Mouse (Mus musculus): Measurements from ENCODE around the gene Cactin. TPM values are rescaled to one million over a fixed set of nuclear protein-coding genes. Genes with fewer than 3 reads are reported as not detected.

The Cactin gene
- polyA plus RNA-seq, 1 experiment from 2014 or later, result 16.9 TPM

DNA sequence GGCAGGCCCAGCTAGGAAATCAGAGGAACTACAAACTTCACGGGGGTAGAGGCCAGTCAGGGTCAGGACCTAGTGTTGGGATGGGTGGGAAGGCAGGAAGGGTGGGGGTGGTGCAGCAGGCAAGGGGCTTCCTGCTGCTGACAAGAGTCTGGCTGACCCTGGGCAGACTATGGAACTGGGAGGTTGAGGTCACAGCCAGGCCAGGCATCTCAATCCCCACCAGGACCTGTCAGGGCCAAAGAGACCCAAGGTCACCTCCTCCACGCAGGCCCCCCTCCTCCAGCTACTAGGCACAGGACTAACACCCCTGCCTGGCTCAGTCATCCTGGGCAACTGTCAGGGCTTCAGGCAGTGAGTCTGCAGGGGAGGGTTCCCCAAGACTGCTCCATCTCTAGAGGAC, 7.1 kb downstream of the Cactin start:
- Histone ChIP-seq H3K4me1 (ENCODE audit: control insufficient read depth in 2 of 2, insufficient read depth in 2 of 2, low read length in 2 of 2) (peaks cover 37 to 40% of the 10 kb centered on the region in 2 experiments), H3K9ac (ENCODE audit: low read length) (peak overlapping the region; percentile 58), H3K36me3 (ENCODE audit: control insufficient read depth, insufficient read depth, low read length) (peaks cover 44% of the 10 kb centered on the region), H3K9me3 (ENCODE audit: control insufficient read depth, low read length) (no peaks in the 10 kb centered on the region), H3K27ac (replicated peaks in 1 of 2; ENCODE audit: control insufficient read depth in 1 of 2, insufficient read depth in 1 of 2, low read depth in 2 of 2, low read length in 2 of 2) (peak overlapping the region; percentile 93 to 96), H3K4me3 (ENCODE audit: control insufficient read depth in 1 of 2, insufficient read depth in 1 of 2, low read depth in 1 of 2, low read length in 2 of 2) (no peak overlapping the region), H3K27me3 (ENCODE audit: control insufficient read depth, insufficient read depth, low read length) (no peaks in the 10 kb centered on the region), H3K4me2 (ENCODE audit: low read length) (peak overlapping the region; percentile 52)
- 11% methylated on average over 2 of the region's 2 CpGs for WGBS
- no peak for ATAC-seq (ENCODE audit: insufficient number of reproducible peaks, insufficient read depth, low FRiP score, low read depth)

DNA sequence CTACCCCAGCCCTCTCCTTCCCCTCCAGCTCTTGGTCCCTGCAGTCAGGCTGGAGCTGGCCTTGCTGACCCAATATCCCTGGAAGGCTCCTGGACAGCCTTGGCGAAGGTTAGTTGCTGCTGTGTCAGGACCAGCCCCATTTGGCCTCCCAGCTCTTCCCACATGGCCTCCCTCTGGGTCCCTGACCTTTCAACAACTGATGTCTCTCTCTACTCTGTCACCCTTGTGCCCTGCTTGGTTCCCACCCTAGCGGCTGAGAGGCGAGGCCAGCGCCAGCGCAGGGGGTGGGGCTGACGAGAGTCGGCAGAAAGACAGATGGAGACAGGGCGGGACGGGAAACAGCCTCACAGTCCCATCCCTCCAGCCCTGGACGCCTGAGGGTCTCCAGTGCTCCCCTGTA, 7.5 kb downstream of the Cactin start, which contains the start of gene Tbxa2r:
Gene Tbxa2r (plus strand): TSS at position 346 of the 400 bp plus-strand sequence.
- peak within 1 kb of the TSS; percentile 58 for H3K9ac ChIP-seq (ENCODE audit: low read length)
- peaks cover 37 to 40% of the 10 kb centered on the region in 2 experiments for H3K4me1 ChIP-seq (ENCODE audit: control insufficient read depth in 2 of 2, insufficient read depth in 2 of 2, low read length in 2 of 2)
- 1% methylated on average over 10 of the region's 10 CpGs for WGBS
- H3K27me3 ChIP-seq (ENCODE audit: control insufficient read depth, insufficient read depth, low read length), result no peaks in the 10 kb centered on the region
- peak within 1 kb of the TSS; percentile 93 to 96 for H3K27ac ChIP-seq (replicated peaks in 1 of 2; ENCODE audit: control insufficient read depth in 1 of 2, insufficient read depth in 1 of 2, low read depth in 2 of 2, low read length in 2 of 2)
- H3K36me3 ChIP-seq (ENCODE audit: control insufficient read depth, insufficient read depth, low read length), result peaks cover 41% of the 10 kb centered on the region
- no peaks in the 10 kb centered on the region for H3K9me3 ChIP-seq (ENCODE audit: control insufficient read depth, low read length)
- H3K4me3 ChIP-seq (ENCODE audit: control insufficient read depth in 1 of 2, insufficient read depth in 1 of 2, low read depth in 1 of 2, low read length in 2 of 2), result peak within 1 kb of the TSS; percentile 4 to 7; a peak in 3 of 4 replicates
- peak; percentile 32 for ATAC-seq (ENCODE audit: insufficient number of reproducible peaks, insufficient read depth, low FRiP score, low read depth)
- peak within 1 kb of the TSS; percentile 52 for H3K4me2 ChIP-seq (ENCODE audit: low read length)

DNA sequence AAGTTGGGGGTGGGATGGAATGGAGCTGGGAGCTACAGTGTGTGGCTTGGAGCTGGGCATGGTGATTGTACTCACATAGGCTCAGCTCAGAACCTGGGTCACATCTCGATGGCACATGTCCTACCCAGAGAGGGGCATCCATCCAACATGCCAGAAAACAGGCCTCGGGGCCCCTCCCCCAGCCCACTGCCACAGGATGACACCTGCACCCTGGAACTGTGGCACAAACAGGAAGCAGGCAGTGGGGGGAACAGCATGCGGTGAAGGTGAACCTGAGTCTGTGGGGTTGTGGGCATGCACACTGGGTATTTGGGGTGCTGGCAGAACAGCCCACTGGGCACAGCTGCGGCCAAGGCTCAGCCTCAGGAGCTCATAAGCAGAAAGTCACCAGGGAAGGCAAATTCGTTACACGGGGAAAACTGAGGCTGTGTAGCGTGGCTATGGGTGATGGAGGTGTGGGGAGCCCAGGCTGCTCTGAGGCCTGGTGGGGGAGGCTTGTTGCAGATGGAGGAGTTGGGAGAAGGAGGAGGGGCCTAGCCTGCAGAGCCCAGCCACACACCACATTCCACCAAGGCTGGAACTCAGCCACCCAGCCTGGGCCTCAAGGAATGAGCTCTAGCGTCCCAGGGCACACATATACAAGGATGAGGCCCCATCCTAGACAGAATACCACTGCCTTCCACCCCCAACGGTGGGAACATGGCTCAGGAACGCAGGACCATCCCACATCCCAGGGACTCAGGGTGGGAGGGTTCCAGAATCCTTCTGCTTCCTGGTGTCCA, 8.5 kb downstream of the Cactin start:
- Histone ChIP-seq H3K36me3 (ENCODE audit: control insufficient read depth, insufficient read depth, low read length) (peaks cover 33% of the 10 kb centered on the region), H3K9me3 (ENCODE audit: control insufficient read depth, low read length) (no peaks in the 10 kb centered on the region), H3K4me2 (ENCODE audit: low read length) (peak overlapping the region; percentile 52), H3K27ac (replicated peaks in 1 of 2; ENCODE audit: control insufficient read depth in 1 of 2, insufficient read depth in 1 of 2, low read depth in 2 of 2, low read length in 2 of 2) (peak overlapping the region; percentile 93 to 96), H3K27me3 (ENCODE audit: control insufficient read depth, insufficient read depth, low read length) (no peaks in the 10 kb centered on the region), H3K9ac (ENCODE audit: low read length) (peak overlapping the region; percentile 58), H3K4me3 (ENCODE audit: control insufficient read depth in 1 of 2, insufficient read depth in 1 of 2, low read depth in 1 of 2, low read length in 2 of 2) (peak overlapping the region; percentile 4 to 7; a peak in 3 of 4 replicates), H3K4me1 (ENCODE audit: control insufficient read depth in 2 of 2, insufficient read depth in 2 of 2, low read length in 2 of 2) (peaks cover 37 to 40% of the 10 kb centered on the region in 2 experiments)
- 40% methylated on average over 10 of the region's 10 CpGs for WGBS
- peak; percentile 69 for ATAC-seq (ENCODE audit: insufficient number of reproducible peaks, insufficient read depth, low FRiP score, low read depth)

DNA sequence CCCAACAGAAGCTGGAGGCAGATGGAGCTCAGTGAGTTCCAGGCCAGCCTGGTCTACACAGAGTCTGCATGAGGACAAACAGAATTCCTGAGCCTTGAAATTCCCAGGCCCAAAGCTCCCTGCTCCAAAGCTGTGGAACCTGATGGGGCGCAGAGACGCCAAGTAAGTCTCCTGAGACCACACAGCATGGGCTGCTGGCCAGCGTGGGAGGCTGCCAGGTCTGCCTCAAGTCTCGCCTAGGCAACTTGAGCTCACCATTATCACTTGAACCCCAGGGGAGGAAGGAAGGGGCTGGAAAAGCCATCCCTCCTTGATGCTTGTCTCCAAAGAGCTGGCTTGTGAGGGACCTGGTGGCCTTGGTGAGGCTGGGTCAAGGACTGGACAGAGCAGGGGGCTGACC, 9.1 kb downstream of the Cactin start:
- peak overlapping the region; percentile 93 to 96 for H3K27ac ChIP-seq (replicated peaks in 1 of 2; ENCODE audit: control insufficient read depth in 1 of 2, insufficient read depth in 1 of 2, low read depth in 2 of 2, low read length in 2 of 2)
- peak overlapping the region; percentile 58; the same call in 1 of the 2 replicates for H3K9ac ChIP-seq (ENCODE audit: low read length)
- peak overlapping the region; percentile 52 for H3K4me2 ChIP-seq (ENCODE audit: low read length)
- 36% methylated on average over 4 of the region's 4 CpGs for WGBS
- H3K27me3 ChIP-seq (ENCODE audit: control insufficient read depth, insufficient read depth, low read length), result no peaks in the 10 kb centered on the region
- no peaks in the 10 kb centered on the region for H3K9me3 ChIP-seq (ENCODE audit: control insufficient read depth, low read length)
- H3K36me3 ChIP-seq (ENCODE audit: control insufficient read depth, insufficient read depth, low read length), result peaks cover 26% of the 10 kb centered on the region
- peak overlapping the region; percentile 4 to 7; a peak in 2 of 4 replicates for H3K4me3 ChIP-seq (ENCODE audit: control insufficient read depth in 1 of 2, insufficient read depth in 1 of 2, low read depth in 1 of 2, low read length in 2 of 2)
- peaks cover 37 to 40% of the 10 kb centered on the region in 2 experiments for H3K4me1 ChIP-seq (ENCODE audit: control insufficient read depth in 2 of 2, insufficient read depth in 2 of 2, low read length in 2 of 2)
- ATAC-seq (ENCODE audit: insufficient number of reproducible peaks, insufficient read depth, low FRiP score, low read depth), result no peak

DNA sequence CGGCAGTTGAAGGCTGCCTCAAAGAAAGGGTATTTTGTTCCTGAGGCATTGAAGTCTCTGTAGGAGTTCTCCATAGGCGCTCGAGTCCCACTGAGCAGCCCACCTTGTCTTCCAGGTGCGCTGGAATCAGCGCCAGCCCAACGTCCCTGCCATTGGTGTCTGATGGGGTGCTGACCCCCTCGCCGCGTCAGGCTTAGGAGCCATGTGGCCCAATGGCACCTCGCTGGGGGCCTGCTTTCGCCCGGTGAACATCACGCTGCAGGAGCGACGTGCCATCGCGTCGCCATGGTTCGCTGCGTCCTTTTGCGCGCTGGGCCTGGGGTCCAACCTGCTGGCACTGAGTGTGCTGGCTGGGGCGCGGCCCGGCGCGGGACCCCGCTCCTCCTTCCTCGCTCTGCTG, 11.4 kb downstream of the Cactin start:
- Histone ChIP-seq H3K36me3 (ENCODE audit: control insufficient read depth, insufficient read depth, low read length) (peaks cover 4% of the 10 kb centered on the region), H3K27ac (replicated peaks in 1 of 2; ENCODE audit: control insufficient read depth in 1 of 2, insufficient read depth in 1 of 2, low read depth in 2 of 2, low read length in 2 of 2) (no peak overlapping the region), H3K4me3 (ENCODE audit: control insufficient read depth in 1 of 2, insufficient read depth in 1 of 2, low read depth in 1 of 2, low read length in 2 of 2) (no peak overlapping the region), H3K27me3 (ENCODE audit: control insufficient read depth, insufficient read depth, low read length) (no peaks in the 10 kb centered on the region), H3K4me2 (ENCODE audit: low read length) (peak overlapping the region; percentile 35), H3K9me3 (ENCODE audit: control insufficient read depth, low read length) (no peaks in the 10 kb centered on the region), H3K4me1 (ENCODE audit: control insufficient read depth in 2 of 2, insufficient read depth in 2 of 2, low read length in 2 of 2) (peaks cover 43 to 44% of the 10 kb centered on the region in 2 experiments), H3K9ac (ENCODE audit: low read length) (peak overlapping the region; percentile 26; the same call in 1 of the 2 replicates)
- 34% methylated on average over 29 of the region's 29 CpGs for WGBS
- ATAC-seq (ENCODE audit: insufficient number of reproducible peaks, insufficient read depth, low FRiP score, low read depth), result no peak

DNA sequence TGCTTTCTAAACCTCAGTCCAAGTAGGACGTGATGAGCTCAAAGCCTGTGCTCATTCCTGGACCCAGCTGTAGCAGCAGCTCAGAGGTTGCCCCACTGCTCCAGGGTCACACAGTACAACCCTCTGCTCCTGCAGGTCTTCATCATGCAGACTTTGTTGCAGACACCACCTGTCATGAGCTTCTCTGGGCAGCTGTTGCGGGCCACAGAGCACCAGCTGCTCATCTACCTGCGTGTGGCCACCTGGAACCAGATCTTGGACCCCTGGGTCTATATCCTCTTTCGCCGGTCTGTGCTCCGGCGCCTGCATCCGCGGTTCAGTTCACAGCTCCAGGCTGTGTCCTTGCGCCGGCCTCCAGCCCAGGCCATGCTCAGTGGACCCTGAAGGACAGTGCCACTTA, 13.4 kb downstream of the Cactin start:
- Histone ChIP-seq H3K4me3 (ENCODE audit: control insufficient read depth in 1 of 2, insufficient read depth in 1 of 2, low read depth in 1 of 2, low read length in 2 of 2) (no peak overlapping the region), H3K9me3 (ENCODE audit: control insufficient read depth, low read length) (no peaks in the 10 kb centered on the region), H3K4me2 (ENCODE audit: low read length) (no peak overlapping the region), H3K4me1 (ENCODE audit: control insufficient read depth in 2 of 2, insufficient read depth in 2 of 2, low read length in 2 of 2) (peaks cover 26 to 28% of the 10 kb centered on the region in 2 experiments), H3K9ac (ENCODE audit: low read length) (no peak overlapping the region), H3K27ac (replicated peaks in 1 of 2; ENCODE audit: control insufficient read depth in 1 of 2, insufficient read depth in 1 of 2, low read depth in 2 of 2, low read length in 2 of 2) (no peak overlapping the region), H3K36me3 (ENCODE audit: control insufficient read depth, insufficient read depth, low read length) (peaks cover 3% of the 10 kb centered on the region; the same call in 1 of the 2 replicates), H3K27me3 (ENCODE audit: control insufficient read depth, insufficient read depth, low read length) (no peaks in the 10 kb centered on the region; the same call in 1 of the 2 replicates)
- ATAC-seq (ENCODE audit: insufficient number of reproducible peaks, insufficient read depth, low FRiP score, low read depth), result no peak
- 78% methylated on average over 11 of the region's 11 CpGs for WGBS

DNA sequence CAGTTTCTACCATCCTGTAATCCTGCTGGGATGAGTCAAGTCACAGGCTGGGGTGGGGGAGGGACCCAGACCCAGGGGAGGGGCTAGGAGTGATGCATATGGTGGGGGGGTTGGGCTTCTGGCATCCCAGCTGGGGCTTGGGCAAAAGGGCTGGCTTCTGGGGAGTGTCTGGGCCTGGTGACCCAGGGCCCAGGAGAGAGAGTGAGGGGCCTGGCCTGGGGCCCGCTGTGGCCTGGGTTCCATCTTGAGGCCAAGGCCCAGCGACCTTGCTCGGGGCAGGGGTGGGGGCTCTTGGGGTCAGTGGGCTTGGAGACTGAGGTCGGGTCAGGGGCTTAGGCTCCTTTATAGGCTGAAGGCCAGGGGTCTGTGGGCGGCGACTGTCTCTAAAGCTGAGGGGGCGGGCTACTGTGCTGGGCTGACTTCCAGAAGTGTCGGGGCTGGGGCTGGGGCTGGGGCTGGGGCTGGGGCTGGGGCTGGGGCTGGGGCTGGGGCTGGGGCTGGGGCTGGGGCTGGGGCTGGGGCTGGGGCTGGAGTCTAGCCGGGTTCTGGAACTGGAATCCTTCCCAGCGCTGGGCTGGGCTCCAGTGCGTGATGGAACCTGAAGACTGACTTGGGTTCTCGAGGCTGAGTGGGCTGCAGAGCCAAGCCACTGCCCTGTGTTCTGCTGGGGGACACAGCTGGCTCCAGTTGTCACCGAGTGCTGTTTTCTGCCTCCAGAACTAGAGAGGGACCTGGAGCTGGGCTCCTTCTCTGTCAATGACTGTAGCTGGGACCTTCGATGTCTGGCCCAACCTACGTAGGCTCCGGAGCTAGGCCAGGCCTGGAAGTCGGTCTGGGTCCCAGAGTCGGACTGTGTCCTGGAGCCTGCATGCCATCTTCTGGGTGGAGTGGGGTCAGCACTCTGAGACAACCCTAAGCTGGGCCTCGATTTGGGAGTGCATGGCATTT, 14.8 kb downstream of the Cactin start:
- Histone ChIP-seq H3K9me3 (ENCODE audit: control insufficient read depth, low read length) (no peaks in the 10 kb centered on the region), H3K4me1 (ENCODE audit: control insufficient read depth in 2 of 2, insufficient read depth in 2 of 2, low read length in 2 of 2) (peaks cover 14 to 16% of the 10 kb centered on the region in 2 experiments; a peak in 3 of 4 replicates), H3K4me3 (ENCODE audit: control insufficient read depth in 1 of 2, insufficient read depth in 1 of 2, low read depth in 1 of 2, low read length in 2 of 2) (no peak overlapping the region), H3K9ac (ENCODE audit: low read length) (0 out of 2 replicates have a peak overlapping the region, but pooled peaks have one; percentile 41), H3K36me3 (ENCODE audit: control insufficient read depth, insufficient read depth, low read length) (peaks cover 3% of the 10 kb centered on the region; the same call in 1 of the 2 replicates), H3K4me2 (ENCODE audit: low read length) (no peak overlapping the region), H3K27ac (replicated peaks in 1 of 2; ENCODE audit: control insufficient read depth in 1 of 2, insufficient read depth in 1 of 2, low read depth in 2 of 2, low read length in 2 of 2) (peak overlapping the region; percentile 50 to 74), H3K27me3 (ENCODE audit: control insufficient read depth, insufficient read depth, low read length) (no peaks in the 10 kb centered on the region; the same call in 1 of the 2 replicates)
- 44% methylated on average over 15 of the region's 19 CpGs for WGBS
- ATAC-seq (ENCODE audit: insufficient number of reproducible peaks, insufficient read depth, low FRiP score, low read depth), result peak; percentile 7; the same call in 1 of the 2 replicates

Data from heart, embryonic 14.5 days (tissue).